In the genomic region with DNA sequence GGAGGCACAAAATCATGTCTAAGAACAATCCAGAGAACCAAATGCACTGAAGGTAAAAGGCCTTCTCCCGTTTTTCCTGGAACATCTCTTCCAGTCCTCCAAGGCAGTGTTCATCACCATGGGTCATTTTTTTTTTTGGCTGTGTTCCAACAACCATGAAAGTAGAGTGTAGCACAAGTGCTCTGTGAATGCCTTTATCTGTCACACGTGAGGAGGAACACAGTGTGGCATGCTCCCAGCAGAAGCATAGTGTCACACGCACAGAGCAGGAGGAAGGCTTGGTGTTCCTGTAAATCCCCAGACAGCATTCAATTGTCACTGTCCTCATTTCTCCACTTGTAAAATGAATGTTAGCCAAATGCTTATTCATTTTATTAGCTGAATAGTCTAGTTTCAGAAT, we compare ENCODE assay signal across 21 mouse cellular contexts. TPM values are rescaled to one million over a fixed set of nuclear protein-coding genes. Genes with fewer than 3 reads are reported as not detected.
A peak's percentile ranks its signal among the peaks of the same experiment; 100 is the strongest.
DNase-seq lines count a peak whose midpoint lies in the region; ATAC-seq and TF ChIP-seq lines count a peak whose summit lies in the region.
"Had no signal": no experiment of that assay in that cellular context is flagged by ENCODE, and none has a peak within 500 bp of the region (broad histone marks: within the 10 kb centered on the region; RNA-seq: fewer than 3 reads in every experiment).

No protein-coding gene starts in this region.

- H3K36me3 ChIP-seq in heart, postnatal 0 days (replicated peaks; ENCODE audit: control insufficient read depth, insufficient read depth, low read length), result no peaks in the 10 kb centered on the region
- no peaks in the 10 kb centered on the region for H3K36me3 ChIP-seq in forebrain, postnatal 0 days (ENCODE audit: insufficient read depth)
- H3K36me3 ChIP-seq: hindbrain, embryonic 13.5 days; limb, embryonic 15.5 days; midbrain, embryonic 10.5 days had no signal

- H3K4me1 ChIP-seq in heart, postnatal 0 days (ENCODE audit: control insufficient read depth, insufficient read depth), result peaks cover 13% of the 10 kb centered on the region
- peaks cover 30% of the 10 kb centered on the region for H3K4me1 ChIP-seq in bone marrow macrophage, adult 2 months (ENCODE audit: control insufficient read depth, insufficient read depth, low read length)
- H3K4me1 ChIP-seq in forebrain, postnatal 0 days (ENCODE audit: insufficient read depth), result 0 out of 2 replicates have a peak, but pooled peaks cover 4% of the 10 kb centered on the region
- H3K4me1 ChIP-seq: forebrain, embryonic 13.5 days; limb, embryonic 15.5 days; midbrain, embryonic 10.5 days had no signal

- H3K9ac ChIP-seq in heart, postnatal 0 days (replicated peaks; ENCODE audit: low read depth, low read length), result no peak overlapping the region
- no peak overlapping the region for H3K9ac ChIP-seq in forebrain, postnatal 0 days
- H3K9ac ChIP-seq: forebrain, embryonic 13.5 days; hindbrain, embryonic 13.5 days; limb, embryonic 15.5 days; liver, embryonic 14.5 days had no signal

- 23% methylated on average over 3 of the region's 3 CpGs for WGBS in heart, postnatal 0 days
- WGBS in forebrain, postnatal 0 days, result 61% methylated on average over 3 of the region's 3 CpGs

- no peak overlapping the region for H3K4me3 ChIP-seq in heart, postnatal 0 days (ENCODE audit: low read depth, low read length)
- peak overlapping the region; percentile 85 for H3K4me3 ChIP-seq in bone marrow macrophage, adult 2 months (ENCODE audit: insufficient read depth, low read length)
- H3K4me3 ChIP-seq in forebrain, postnatal 0 days (ENCODE audit: low read depth, low read length), result no peak overlapping the region
- H3K4me3 ChIP-seq: forebrain, embryonic 13.5 days; hindbrain, embryonic 13.5 days; limb, embryonic 15.5 days; midbrain, embryonic 10.5 days had no signal

- no peak overlapping the region for H3K27ac ChIP-seq in heart, postnatal 0 days (ENCODE audit: low read depth)
- no peak overlapping the region for H3K27ac ChIP-seq in bone marrow macrophage, adult 2 months (ENCODE audit: insufficient read depth, low read depth, low read length)
- H3K27ac ChIP-seq in forebrain, postnatal 0 days (ENCODE audit: low read depth, low read length), result no peak overlapping the region
- H3K27ac ChIP-seq: forebrain, embryonic 13.5 days; hindbrain, embryonic 13.5 days; limb, embryonic 15.5 days; liver, embryonic 14.5 days; midbrain, embryonic 10.5 days had no signal

- no peaks in the 10 kb centered on the region for H3K9me3 ChIP-seq in heart, postnatal 0 days (replicated peaks; ENCODE audit: control insufficient read depth, low read length)
- no peaks in the 10 kb centered on the region for H3K9me3 ChIP-seq in forebrain, postnatal 0 days (ENCODE audit: low read length)
- H3K9me3 ChIP-seq: forebrain, embryonic 13.5 days; hindbrain, embryonic 13.5 days; limb, embryonic 15.5 days; midbrain, embryonic 10.5 days had no signal

- H3K27me3 ChIP-seq in heart, postnatal 0 days (ENCODE audit: control insufficient read depth, insufficient read depth, low read length), result no peaks in the 10 kb centered on the region
- no peaks in the 10 kb centered on the region for H3K27me3 ChIP-seq in forebrain, postnatal 0 days (ENCODE audit: insufficient read depth, low read length)
- H3K27me3 ChIP-seq: forebrain, embryonic 13.5 days; hindbrain, embryonic 13.5 days; limb, embryonic 15.5 days had no signal

- peak; percentile 49 to 58 for DNase-seq in cerebellum, postnatal 10 days
- no peak for DNase-seq in cerebellum, adult 9-10 months
- DNase-seq in heart, postnatal 0 days (ENCODE audit: low spot score), result peak; percentile 36
- DNase-seq in heart, adult 11 months, result no peak
- peak; percentile 34 to 49 for DNase-seq in cerebellum, postnatal 25 days
- no peak for DNase-seq in adrenal gland, postnatal 36 days
- no peak for DNase-seq in forebrain, postnatal 0 days
- DNase-seq: adrenal gland, adult 8-10 months; heart, postnatal 14 days; kidney, adult 18-20 months; kidney, postnatal 4 days had no signal

- ATAC-seq in heart, postnatal 0 days (ENCODE audit: insufficient read depth, low read depth), result peak; percentile 58
- ATAC-seq in forebrain, postnatal 0 days, result no peak
- ATAC-seq: activated CD4-positive, CD25-positive, alpha-beta regulatory T cell, adult 4 months; forebrain, embryonic 13.5 days; inflammation-experienced regulatory T-cells, adult 6 months; midbrain, embryonic 16.5 days had no signal

- no peak for TF ChIP-seq CTCF in heart, postnatal 0 days (IDR thresholded peaks at IDR 0.05; ENCODE audit: low read depth)
- TF ChIP-seq CTCF in bone marrow macrophage, adult 2 months (IDR thresholded peaks at IDR 0.05; ENCODE audit: low read depth, low read length), result no peak
- no peak for TF ChIP-seq CTCF in forebrain, postnatal 0 days (IDR thresholded peaks at IDR 0.05; ENCODE audit: low read depth)

- no peak for TF ChIP-seq POLR2A in bone marrow macrophage, adult 2 months (IDR thresholded peaks at IDR 0.05; ENCODE audit: borderline replicate concordance, low read depth, low read length)

- no peak overlapping the region for H3K4me2 ChIP-seq in heart, postnatal 0 days (ENCODE audit: low read depth, low read length)
- no peak overlapping the region for H3K4me2 ChIP-seq in forebrain, postnatal 0 days (ENCODE audit: low read depth)
- H3K4me2 ChIP-seq: forebrain, embryonic 13.5 days; hindbrain, embryonic 13.5 days; limb, embryonic 15.5 days had no signal

- no peak for TF ChIP-seq EP300 in heart, postnatal 0 days (IDR thresholded peaks at IDR 0.05; ENCODE audit: low read depth)

RNA-seq across cellular contexts. Expression of gene Serpinb8, which starts 2.8 kb away (rescaled TPM):
- 2.2 and 4.6 TPM in 2 replicates for total RNA-seq in heart, postnatal 0 days (2014; rRNA removed; ENCODE audit: low replicate concordance)
- 3.9 and 4.6 TPM in 2 replicates for polyA plus RNA-seq in heart, postnatal 0 days (2015; fragmentation: Nextera tagmentation; extraction: Ambion mirVana)
- polyA plus RNA-seq in bone marrow macrophage, adult 2 months (2012; ENCODE audit: insufficient read depth, insufficient read length, missing spikeins), result 57.4 and 61.9 TPM in 2 replicates
- 1 to 10 TPM; 2.8 to 4.3 TPM for total RNA-seq in adrenal gland, postnatal 36 days (2021)
- 0.05 and 0.31 TPM in 2 replicates for total RNA-seq in forebrain, postnatal 0 days (2014; rRNA removed)
- 0.50 and 0.69 TPM in 2 replicates for polyA plus RNA-seq in forebrain, postnatal 0 days (2015; fragmentation: Nextera tagmentation; extraction: Ambion mirVana)
- polyA plus RNA-seq: activated CD4-positive, CD25-positive, alpha-beta regulatory T cell, adult 4 months; neural tube, embryonic 14.5 days had no signal

Comparison
In these comparisons a context has a peak if more than half of its experiments do, and no peak if none do; other contexts are left out.
1. DNase-seq: peak in cerebellum, postnatal 10 days (2 of 2), heart, postnatal 0 days (single experiment) and cerebellum, postnatal 25 days (2 of 2); none in cerebellum, adult 9-10 months (single experiment), heart, adult 11 months (single experiment), adrenal gland, postnatal 36 days (0 of 2) and forebrain, postnatal 0 days (single experiment).